Mouse (Mus musculus) E14TG2a.4 (cell line): ENCODE measurements around the gene Cpb2.

Experiments
- H3K27me3 ChIP-seq: 2 replicates; pipeline ENCODE4 v1.6.1; 2014; ENCODE audit warnings: low read length, control low read depth; ENCODE audit not compliant: insufficient read depth
- H3K36me3 ChIP-seq: 2 replicates; pipeline ENCODE4 v1.6.1; 2014; ENCODE audit warnings: low read length, control low read depth; ENCODE audit not compliant: insufficient read depth
- H3K4me1 ChIP-seq: replicated peaks from 2 replicates; pipeline ENCODE4 v1.6.1; 2014; ENCODE audit warnings: low read depth, low read length, control low read depth
- H3K4me3 ChIP-seq: replicated peaks from 2 replicates; pipeline ENCODE4 v1.5.1; 2014; ENCODE audit warnings: mild to moderate bottlenecking, low read length
- H3K9me3 ChIP-seq: 2 replicates; pipeline ENCODE4 v1.6.1; 2014; ENCODE audit warnings: low read length, control low read depth
- CTCF ChIP-seq: conservative IDR thresholded peaks from 2 replicates; pipeline ENCODE4 v1.5.1; 2014; ENCODE audit warnings: low read length
- NANOG ChIP-seq: IDR thresholded peaks from 2 replicates; pipeline ENCODE4 v1.6.1; 2014; ENCODE audit warnings: borderline replicate concordance, low read length, mixed read lengths
- POU5F1 ChIP-seq: IDR thresholded peaks from 2 replicates; pipeline ENCODE4 v1.6.1; 2014; ENCODE audit warnings: low read length, borderline replicate concordance

Cpb2 gene

DNA sequence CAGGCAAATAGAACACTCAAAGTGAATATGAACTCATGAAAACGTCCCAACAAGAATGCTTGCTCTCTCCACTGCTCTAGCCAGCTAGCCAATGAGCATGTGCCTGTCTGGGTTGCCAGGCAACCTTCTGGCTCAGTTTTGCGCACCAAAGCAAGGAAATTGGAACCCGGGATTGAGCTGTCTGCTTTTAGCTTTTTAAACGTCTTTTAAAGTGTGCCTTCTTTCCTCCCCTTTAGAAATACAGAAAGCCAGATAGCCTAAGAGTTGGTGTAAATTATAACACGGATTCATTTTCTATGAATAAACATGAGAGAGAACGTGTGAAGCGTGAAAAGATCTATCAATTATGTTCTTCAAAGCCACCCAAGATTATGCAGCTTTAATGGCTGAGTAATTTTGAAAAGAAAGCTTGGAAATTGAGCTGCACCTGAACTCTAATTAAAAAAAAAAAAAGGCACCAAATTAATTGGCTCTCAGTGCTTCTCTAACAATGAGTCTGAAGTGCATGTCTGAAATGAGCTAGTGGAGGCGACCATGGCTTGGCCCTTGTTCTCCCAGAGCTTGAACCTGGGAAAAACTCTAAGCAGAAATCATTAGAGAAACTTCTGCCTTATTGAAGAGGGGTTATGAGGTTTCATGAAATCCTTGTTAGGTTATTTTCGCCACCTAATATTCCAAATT lies 6.0 kb upstream of the Cpb2 start:
- Histone ChIP-seq H3K9me3 (no peaks in the 10 kb centered on the region), H3K4me1 (no peaks in the 10 kb centered on the region), H3K27me3 (no peaks in the 10 kb centered on the region), H3K36me3 (no peaks in the 10 kb centered on the region), H3K4me3 (no peak overlapping the region)
- TF ChIP-seq NANOG (no peak), CTCF (no peak)

- Histone ChIP-seq H3K4me1 (no peaks in the 10 kb centered on the region), H3K4me3 (no peak overlapping the region), H3K27me3 (no peaks in the 10 kb centered on the region), H3K36me3 (no peaks in the 10 kb centered on the region), H3K9me3 (no peaks in the 10 kb centered on the region)
- TF ChIP-seq CTCF, result no peak
- no peak for TF ChIP-seq NANOG
- TF ChIP-seq POU5F1, result no peak
Observed at GRCm38 (mm10) chr14:75236636-75237003, 5.5 kb upstream of the Cpb2 start.

GRCm38 (mm10) chr14:75237096-75237495 lies 5.0 kb upstream of the Cpb2 start:
- no peak for TF ChIP-seq NANOG
- no peak for TF ChIP-seq CTCF
- TF ChIP-seq POU5F1, result no peak

DNA sequence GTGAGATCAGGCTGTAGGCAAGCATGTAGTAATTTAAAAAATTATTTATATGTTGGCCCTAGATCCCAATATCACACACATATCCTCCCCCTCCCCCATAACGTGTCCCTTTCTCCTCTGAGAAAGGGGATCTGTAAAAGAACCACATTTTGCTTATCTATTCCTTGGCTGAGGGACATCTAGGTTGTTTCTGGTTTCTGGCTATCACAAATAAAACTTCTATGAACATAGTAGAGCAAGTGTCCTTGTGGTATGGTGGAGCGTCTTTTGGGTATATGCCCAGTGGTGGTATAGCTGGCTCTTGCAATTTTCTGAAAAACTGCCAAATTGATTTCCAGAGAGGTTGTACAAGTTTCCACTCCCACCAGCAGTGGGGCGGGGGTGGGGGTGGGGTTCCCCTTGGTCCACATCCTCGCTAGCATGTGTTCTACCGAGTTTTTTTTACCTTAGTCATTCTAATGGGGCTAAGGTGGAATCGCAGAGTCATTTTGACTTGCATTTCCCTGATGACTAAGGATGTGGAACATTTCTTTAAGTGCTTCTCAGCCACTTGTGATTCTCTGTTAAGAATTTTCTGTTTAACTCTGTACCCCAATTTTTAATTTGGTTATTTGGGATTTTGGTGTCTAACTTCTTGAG lies 3.9 kb upstream of the Cpb2 start:
- no peaks in the 10 kb centered on the region for H3K36me3 ChIP-seq
- H3K27me3 ChIP-seq, result no peaks in the 10 kb centered on the region
- no peaks in the 10 kb centered on the region for H3K4me1 ChIP-seq
- no peaks in the 10 kb centered on the region for H3K9me3 ChIP-seq
- TF ChIP-seq NANOG, result no peak
- TF ChIP-seq POU5F1, result no peak
- no peak for TF ChIP-seq CTCF
- no peak overlapping the region for H3K4me3 ChIP-seq

More at GRCm38 (mm10) chr14:75237096-75237495, 5.0 kb upstream of the Cpb2 start:
- Histone ChIP-seq H3K27me3 (no peaks in the 10 kb centered on the region), H3K9me3 (no peaks in the 10 kb centered on the region), H3K36me3 (no peaks in the 10 kb centered on the region), H3K4me3 (no peak overlapping the region), H3K4me1 (no peaks in the 10 kb centered on the region)

DNA sequence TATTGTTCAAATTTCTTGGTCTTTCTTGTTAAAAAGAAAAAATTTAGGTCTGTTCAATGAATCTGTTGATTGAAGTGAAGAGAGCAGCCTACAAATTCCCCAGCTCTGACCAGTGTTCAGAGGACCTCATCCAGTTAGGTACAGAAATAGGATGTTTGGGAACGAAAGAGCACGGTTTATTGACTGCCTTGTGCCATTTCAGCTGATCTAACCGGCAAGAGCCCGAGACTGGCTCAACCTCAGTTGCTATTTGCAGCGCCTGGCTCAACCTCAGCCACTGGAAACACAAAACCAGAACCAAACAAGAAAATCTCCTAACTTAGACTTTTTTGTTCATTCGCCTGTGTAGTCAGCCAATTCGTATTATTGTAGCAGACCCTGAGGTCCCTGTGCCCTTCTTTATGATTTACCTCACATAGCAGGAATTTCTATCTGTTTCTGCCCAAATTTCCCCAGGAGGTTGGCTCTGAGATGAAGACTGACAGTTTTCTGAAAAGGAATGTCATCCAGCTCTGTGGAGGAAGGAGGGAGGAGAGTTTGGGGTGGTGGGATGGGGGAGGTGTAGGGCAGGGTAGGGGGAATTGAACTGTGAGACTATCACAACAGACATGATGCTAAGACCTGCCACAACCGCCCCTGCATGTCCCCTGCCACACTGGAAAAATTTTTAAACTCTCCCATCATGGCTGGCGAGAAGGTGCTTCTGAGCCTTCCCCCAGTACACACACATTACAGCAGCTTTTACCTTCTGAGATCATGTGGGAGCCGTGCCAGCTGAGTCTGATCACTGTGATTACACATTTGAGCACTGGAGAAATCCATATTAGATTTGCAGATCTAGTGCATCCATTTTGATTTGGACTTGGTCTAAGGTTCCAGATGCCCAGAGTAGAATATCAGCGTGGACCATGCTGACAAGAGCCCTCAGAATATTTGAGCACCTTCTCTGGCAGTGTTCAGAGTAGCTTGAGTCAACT lies 4.2 kb downstream of the Cpb2 start:
- TF ChIP-seq CTCF (no peak), POU5F1 (no peak), NANOG (no peak)
- no peaks in the 10 kb centered on the region for H3K27me3 ChIP-seq
- H3K4me1 ChIP-seq, result no peaks in the 10 kb centered on the region
- H3K4me3 ChIP-seq, result no peak overlapping the region
- H3K9me3 ChIP-seq, result no peaks in the 10 kb centered on the region
- no peaks in the 10 kb centered on the region for H3K36me3 ChIP-seq

DNA sequence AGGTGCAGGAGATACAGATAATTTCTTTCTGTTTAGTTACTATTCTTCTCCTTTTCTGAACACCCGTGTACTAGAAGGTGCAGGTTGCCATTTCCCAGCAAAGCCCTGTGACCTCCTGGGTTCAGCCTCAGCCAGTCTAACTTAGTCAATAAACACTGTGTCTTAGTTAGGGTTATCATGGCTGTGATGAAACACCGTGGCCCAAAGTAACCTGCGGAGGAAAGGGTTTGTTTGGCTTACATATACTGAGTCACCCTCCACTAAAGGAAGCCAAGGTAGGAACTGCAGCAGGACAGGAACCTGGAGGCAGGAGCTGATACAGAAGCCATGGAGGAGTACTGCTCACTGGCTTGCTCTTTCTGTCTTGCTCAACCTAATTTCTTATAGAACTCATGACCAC lies 8.3 kb downstream of the Cpb2 start:
- TF ChIP-seq POU5F1 (no peak), NANOG (no peak), CTCF (no peak)
- Histone ChIP-seq H3K27me3 (no peaks in the 10 kb centered on the region), H3K36me3 (no peaks in the 10 kb centered on the region), H3K4me1 (no peaks in the 10 kb centered on the region), H3K9me3 (no peaks in the 10 kb centered on the region), H3K4me3 (no peak overlapping the region)

- Histone ChIP-seq H3K4me1 (no peaks in the 10 kb centered on the region), H3K27me3 (no peaks in the 10 kb centered on the region), H3K4me3 (no peak overlapping the region), H3K9me3 (no peaks in the 10 kb centered on the region), H3K36me3 (no peaks in the 10 kb centered on the region)
- TF ChIP-seq POU5F1, result no peak
- no peak for TF ChIP-seq NANOG
- no peak; the same call in 1 of the 2 replicates for TF ChIP-seq CTCF
Observed at GRCm38 (mm10) chr14:75256521-75256920, 14.4 kb downstream of the Cpb2 start.

DNA sequence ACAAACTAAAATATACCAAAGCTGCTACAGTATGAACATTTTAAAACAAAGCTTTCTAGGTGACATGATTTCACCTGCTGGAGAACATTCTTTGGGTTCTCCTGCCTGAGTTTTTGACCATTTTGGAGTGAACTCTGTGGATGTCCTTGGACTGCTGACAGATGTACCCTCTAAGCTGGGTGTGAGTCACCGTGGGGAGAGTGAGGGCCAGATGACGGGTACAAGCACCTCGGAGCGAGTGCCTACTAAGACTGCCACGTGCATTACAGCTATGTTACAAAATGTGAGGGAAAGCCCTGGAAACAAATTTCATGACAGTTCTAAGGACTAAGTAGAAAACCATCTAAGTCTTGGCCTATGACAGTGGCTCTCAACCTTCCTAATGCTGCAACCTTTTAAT lies 27.4 kb downstream of the Cpb2 start:
- Histone ChIP-seq H3K4me1 (no peaks in the 10 kb centered on the region), H3K9me3 (peaks cover 3% of the 10 kb centered on the region; the same call in 1 of the 2 replicates), H3K27me3 (no peaks in the 10 kb centered on the region), H3K4me3 (no peak overlapping the region), H3K36me3 (no peaks in the 10 kb centered on the region)
- TF ChIP-seq NANOG, result no peak
- TF ChIP-seq POU5F1, result no peak
- TF ChIP-seq CTCF, result no peak
